Mouse (Mus musculus): ENCODE measurements around the gene Adam26a.

DNA sequence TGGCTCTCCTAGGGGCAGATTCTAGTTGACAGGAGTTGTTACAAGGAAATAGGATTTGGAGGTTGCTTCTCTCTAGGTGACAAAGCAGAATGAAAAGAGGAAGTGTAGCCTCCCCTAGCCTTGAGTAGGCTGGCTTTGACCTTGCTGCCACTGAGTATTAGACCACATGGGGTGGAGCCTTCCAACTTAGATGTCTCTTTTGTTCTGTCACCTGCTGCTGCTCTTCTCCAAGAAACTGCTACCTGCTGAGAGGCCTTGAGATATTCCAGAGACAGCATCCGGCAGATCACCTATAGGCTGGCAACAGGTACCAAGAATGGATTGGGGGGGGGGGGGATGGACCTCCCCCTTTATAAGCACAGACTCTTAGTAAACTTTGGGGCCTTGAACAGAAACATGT is 39.5 kb upstream of the Adam26a start:
- no peak for TF ChIP-seq POLR2A (IDR thresholded peaks at IDR 0.05; ENCODE audit: low read depth, low read length)
- TF ChIP-seq CTCF (IDR thresholded peaks at IDR 0.05; ENCODE audit: extremely low read depth, insufficient read length, insufficient replicate concordance, low read depth, low read length): no peak
